Mouse (Mus musculus) MEL (cell line): ENCODE measurements around the gene Usf1.
A peak's percentile ranks its signal among the peaks of the same experiment; 100 is the strongest.

Experiments
- CTCF ChIP-seq, 3 experiments: IDR thresholded peaks in 2 of 3; conservative IDR thresholded peaks in 1 of 3; 2 replicates each; pipeline ENCODE4 v1.5.1; 2011 to 2012; ENCODE audit warnings: low read length in 3 of 3, low read depth in 2 of 3, mild to moderate bottlenecking in 2 of 3, improper control_type of control experiment in 1 of 3, inconsistent platforms in 1 of 3, mixed read lengths in 1 of 3, moderate library complexity in 1 of 3; ENCODE audit not compliant: control insufficient read depth in 1 of 3, insufficient read depth in 1 of 3, poor library complexity in 1 of 3, severe bottlenecking in 1 of 3
- E2F4 ChIP-seq: IDR thresholded peaks from 2 replicates; pipeline ENCODE4 v1.6.1; 2011; ENCODE audit warnings: low read depth, low read length, improper control_type of control experiment, borderline replicate concordance
- POLR2A ChIP-seq, 2 experiments: IDR thresholded peaks; 2 replicates each; pipeline ENCODE4 v1.6.1; 2011 to 2012; ENCODE audit warnings: low read length in 2 of 2, mild to moderate bottlenecking in 2 of 2, control low read depth in 1 of 2, improper control_type of control experiment in 1 of 2, low read depth in 1 of 2, moderate library complexity in 1 of 2; ENCODE audit not compliant: control insufficient read depth in 1 of 2, insufficient read depth in 1 of 2, poor library complexity in 1 of 2
- ZNF384 ChIP-seq: IDR thresholded peaks from 2 replicates; pipeline ENCODE4 v1.6.1; 2012; ENCODE audit warnings: low read depth, mild to moderate bottlenecking, inconsistent platforms, low read length, improper control_type of control experiment

DNA sequence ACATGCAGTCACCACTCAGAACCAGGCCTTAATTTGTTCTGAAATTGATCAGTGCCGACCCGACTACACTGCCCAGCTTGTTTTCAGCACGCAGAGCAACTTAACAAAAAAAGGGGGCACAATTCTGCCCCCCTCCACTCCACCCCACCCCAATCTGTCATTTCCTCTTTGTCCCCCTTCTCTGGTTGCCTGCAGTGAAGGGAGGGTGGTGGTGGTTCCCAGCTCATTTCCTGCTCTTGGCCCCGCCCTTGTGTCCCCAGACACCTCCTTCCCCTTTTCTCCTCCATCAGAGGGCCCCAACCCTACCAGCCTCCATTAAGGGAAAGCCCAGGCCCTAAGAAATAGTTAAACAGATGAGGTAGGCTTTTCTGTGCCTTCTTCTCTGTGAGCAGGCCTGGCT lies 21.0 kb upstream of the Usf1 start:
- TF ChIP-seq E2F4 (no peak), CTCF (IDR thresholded peaks at IDR 0.05 in 2 of 3, conservative IDR thresholded peaks at IDR 0.05 in 1 of 3; ENCODE audit: control insufficient read depth in 1 of 3, insufficient read depth in 1 of 3, low read depth in 2 of 3, low read length in 3 of 3, poor library complexity in 1 of 3, severe bottlenecking in 1 of 3) (no peak), POLR2A (IDR thresholded peaks at IDR 0.05; ENCODE audit: control insufficient read depth in 1 of 2, insufficient read depth in 1 of 2, low read depth in 1 of 2, low read length in 2 of 2, poor library complexity in 1 of 2) (peak; percentile 19 to 63; a peak in 2 of 4 replicates), ZNF384 (no peak)
